Mouse (Mus musculus): Measurements from ENCODE around the gene Cyth1. TPM values are rescaled to one million over a fixed set of nuclear protein-coding genes. Genes with fewer than 3 reads are reported as not detected.

Gene Cyth1
- polyA plus RNA-seq (2012; rRNA removed) = 46.6 and 49.7 TPM in 2 replicates

DNA sequence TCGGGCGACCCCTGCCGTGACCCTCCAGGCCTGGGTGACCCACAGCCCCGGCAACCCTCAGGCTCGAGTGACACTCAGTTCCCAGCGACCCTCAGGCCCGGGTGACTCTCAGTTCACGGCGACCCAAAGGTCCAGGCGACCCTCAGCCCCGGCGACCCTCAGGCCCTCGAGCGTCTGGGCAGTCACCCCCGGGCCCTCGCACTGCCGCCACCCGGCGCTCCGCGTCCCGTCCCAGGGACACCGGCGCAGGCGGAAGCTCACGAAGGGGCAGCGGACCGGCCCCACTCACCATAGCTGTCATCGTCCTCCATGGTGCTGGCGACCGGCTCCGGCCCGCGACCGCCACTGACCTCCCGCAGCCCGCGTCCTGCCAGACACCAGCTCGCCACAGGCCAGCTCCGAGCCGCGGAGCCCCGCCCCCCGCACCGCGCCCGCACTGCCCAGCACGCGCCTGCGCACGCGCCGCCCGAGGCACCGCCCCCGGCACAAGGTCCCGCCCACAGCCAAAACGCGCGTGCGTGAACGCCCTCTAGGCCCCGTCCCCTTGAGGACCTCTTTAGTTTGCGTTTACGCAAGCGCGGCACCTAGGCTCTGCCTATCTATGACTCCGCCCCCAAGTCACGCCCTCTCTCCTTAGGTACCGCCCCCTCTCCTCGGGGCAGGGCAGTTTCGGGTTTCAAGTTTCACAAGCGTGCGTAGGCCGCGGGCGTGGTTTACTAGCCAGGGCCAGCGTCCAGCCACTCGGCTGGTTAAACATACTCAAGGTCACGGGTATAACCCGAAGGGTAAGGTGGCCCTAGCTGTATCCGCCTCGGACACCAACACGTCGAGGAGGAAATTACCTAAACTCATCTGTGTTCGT, at the start of gene Cyth1:
Gene Cyth1 (minus strand): TSS at position 443 of the 862 bp plus-strand sequence.

DNA sequence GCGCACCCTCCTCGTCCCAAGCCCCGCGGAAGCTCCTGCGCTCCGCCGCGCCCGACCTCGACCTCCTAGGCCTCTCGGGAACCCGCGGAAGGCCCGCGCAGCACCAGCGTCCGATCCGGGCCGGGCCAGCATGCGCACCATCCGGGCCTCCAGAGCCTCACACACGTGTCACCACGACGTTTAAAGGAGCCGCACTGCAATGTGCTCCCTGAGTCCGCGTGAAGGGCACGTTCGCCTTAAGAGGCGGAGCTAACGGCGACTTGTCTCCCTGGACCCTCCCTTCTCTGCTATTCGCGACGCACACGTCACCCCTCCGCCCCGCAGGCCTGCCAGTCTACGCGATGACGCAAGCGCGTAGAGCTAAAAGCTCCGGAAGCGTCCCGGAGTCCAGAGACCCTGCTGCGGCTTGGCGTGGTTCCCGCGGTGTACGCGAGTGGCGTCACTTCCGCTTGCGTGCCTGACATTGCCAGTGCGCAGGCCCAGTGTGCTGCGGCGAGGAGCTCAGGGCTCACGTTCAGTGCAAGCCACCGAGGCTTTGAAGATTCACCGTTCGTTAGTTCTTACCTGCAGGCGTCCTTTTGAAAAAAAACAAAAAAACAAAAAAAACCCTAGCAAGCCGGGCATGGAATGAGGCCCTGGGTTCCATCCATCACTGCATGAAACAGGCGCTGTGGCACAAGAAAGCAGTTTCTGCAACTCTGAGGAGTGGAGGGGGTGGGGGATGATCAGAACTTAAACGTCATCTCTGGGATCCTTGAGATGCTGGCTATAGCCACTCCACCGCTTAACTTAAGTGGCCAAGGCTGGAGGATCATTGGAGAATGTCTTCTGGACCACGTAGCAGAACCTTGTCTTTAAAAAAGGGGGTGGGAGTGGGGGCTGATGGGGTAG, 41.9 kb upstream of the Cyth1 start, which contains the start of gene Usp36:
Gene Usp36 (minus strand): TSS at position 246 of the 891 bp plus-strand sequence.

DNA sequence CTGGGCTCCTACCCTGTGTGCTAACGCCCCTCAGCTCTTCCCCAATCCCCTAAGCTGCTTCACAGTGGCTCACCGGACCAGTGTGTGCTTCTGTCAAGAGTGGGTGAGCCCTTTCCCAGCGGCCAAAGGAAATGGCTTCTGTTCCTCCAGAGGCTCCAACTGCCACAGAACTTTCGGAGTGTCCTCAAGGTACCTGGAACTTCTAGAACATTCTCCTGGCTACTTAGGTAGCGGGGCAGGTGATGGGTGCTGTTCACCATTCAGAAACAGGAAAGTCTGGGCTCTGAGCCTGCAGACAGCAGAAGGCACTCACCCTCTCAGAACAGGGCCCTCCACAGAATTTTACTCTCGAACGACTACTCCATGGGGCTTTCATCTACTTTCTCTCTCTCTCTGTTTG, 117.9 kb downstream of the Cyth1 start, which contains the start of gene Dnah17:
Gene Dnah17 (minus strand): TSS at position 101 of the 400 bp plus-strand sequence.

Other genes with a start within 250 kb of the Cyth1 start
- gene Dnah17, start 118.0 kb downstream of the Cyth1 start, polyA plus RNA-seq (2012; rRNA removed) = 0.09 and 0.16 TPM in 2 replicates
- gene Usp36, start 41.7 kb upstream of the Cyth1 start, polyA plus RNA-seq (2012; rRNA removed) = 18.2 and 19.0 TPM in 2 replicates
- gene Cep295nl, start 93.9 kb upstream of the Cyth1 start, polyA plus RNA-seq (2012; rRNA removed) = 0.25 and 0.36 TPM in 2 replicates
- 171 and 175 TPM in 2 replicates for gene Timp2, start 107.1 kb upstream of the Cyth1 start, polyA plus RNA-seq (2012; rRNA removed)
- gene Lgals3bp, start 153.5 kb upstream of the Cyth1 start, polyA plus RNA-seq (2012; rRNA removed) = 11.2 and 14.2 TPM in 2 replicates
- gene Cant1, start 170.5 kb upstream of the Cyth1 start, polyA plus RNA-seq (2012; rRNA removed) = 32.9 and 35.9 TPM in 2 replicates
- 4.8 and 5.2 TPM in 2 replicates for gene C1qtnf1, start 179.6 kb upstream of the Cyth1 start, polyA plus RNA-seq (2012; rRNA removed)
- 6.2 and 6.8 TPM in 2 replicates for gene Engase, start 228.2 kb upstream of the Cyth1 start, polyA plus RNA-seq (2012; rRNA removed)

All from central nervous system, embryonic 18 days (tissue).